Mouse (Mus musculus): ENCODE data around the gene Fgfr2.

DNA sequence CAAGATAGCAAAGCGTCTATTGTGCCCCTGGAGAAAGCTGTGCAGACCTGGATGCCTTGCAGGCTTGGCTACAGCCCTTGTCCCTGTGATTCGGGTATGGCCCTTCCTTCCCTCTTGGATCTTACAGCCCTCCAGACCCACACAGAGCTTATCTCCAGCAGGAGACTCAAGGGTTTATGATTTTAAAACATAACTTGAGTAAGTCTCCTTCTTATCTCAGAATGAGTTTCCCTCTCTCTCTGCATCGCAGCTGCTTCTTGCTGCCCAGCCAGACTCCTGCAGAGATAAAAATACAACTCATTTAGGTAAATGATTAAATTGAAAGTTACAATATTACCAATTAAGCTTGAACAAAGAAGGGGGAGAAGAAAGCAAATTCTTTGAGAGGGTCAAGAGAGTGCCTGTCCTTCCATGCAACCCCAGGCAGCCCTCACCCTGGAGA, 2988.2 kb downstream of the Fgfr2 start:
- TF ChIP-seq POLR2A (IDR thresholded peaks at IDR 0.05; ENCODE audit: borderline replicate concordance, extremely low read depth, insufficient read depth, insufficient read length, poor library complexity, severe bottlenecking) (no peak), CTCF (IDR thresholded peaks at IDR 0.05; ENCODE audit: borderline replicate concordance, extremely low read depth, insufficient read depth, insufficient read length) (no peak)

All from brain, embryonic 14.5 days (tissue).